Mouse (Mus musculus) E14TG2a.4 (cell line): ENCODE measurements around the gene Cntn1.
"Not testable (repeated sequence)": the region's sequence is repeated elsewhere in the genome, so short reads cannot be mapped to it uniquely, and the experiment has no call there.

Source experiments
- CTCF ChIP-seq: conservative IDR thresholded peaks from 2 replicates; pipeline ENCODE4 v1.5.1; 2014; ENCODE audit warnings: low read length
- NANOG ChIP-seq: IDR thresholded peaks from 2 replicates; pipeline ENCODE4 v1.6.1; 2014; ENCODE audit warnings: borderline replicate concordance, low read length, mixed read lengths
- POU5F1 ChIP-seq: IDR thresholded peaks from 2 replicates; pipeline ENCODE4 v1.6.1; 2014; ENCODE audit warnings: low read length, borderline replicate concordance

DNA sequence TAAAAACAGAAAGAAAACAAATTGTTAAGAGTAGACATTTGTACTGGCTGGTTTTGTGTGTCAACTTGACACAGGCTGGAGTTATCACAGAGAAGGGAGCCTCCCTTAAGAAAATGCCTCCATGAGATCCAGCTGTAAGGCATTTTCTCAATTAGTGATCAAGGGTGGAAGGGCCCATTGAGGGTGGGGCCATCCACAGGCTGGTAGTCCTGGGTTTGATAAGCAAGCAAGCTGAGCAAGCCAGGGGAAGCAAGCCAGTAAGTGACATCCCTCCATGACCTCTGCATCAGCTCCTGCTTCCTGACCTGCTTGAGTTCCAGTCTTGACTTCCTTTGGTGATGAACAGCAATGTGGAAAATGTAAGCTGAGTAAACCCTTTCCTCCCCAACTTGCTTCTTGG is 297.5 kb downstream of the Cntn1 start:
- not testable (repeated sequence) for TF ChIP-seq CTCF, NANOG, POU5F1
